Mouse (Mus musculus) cortical plate, adult 2 months (tissue): ENCODE measurements around the gene Zer1. TPM values are rescaled to one million over a fixed set of nuclear protein-coding genes. Genes with fewer than 3 reads are reported as not detected.
"Not testable (repeated sequence)": the region's sequence is repeated elsewhere in the genome, so short reads cannot be mapped to it uniquely, and the experiment has no call there.

Experiments used
- H3K27ac ChIP-seq: fragments of 200-500 bp; 2 replicates; pipeline ENCODE4 v1.5.1; 2012; ENCODE audit warnings: low read length, control low read depth, inconsistent platforms; ENCODE audit not compliant: insufficient read depth
- H3K4me1 ChIP-seq: fragments of 200-500 bp; 2 replicates; pipeline ENCODE4 v1.6.1; 2011; ENCODE audit warnings: low read length; ENCODE audit not compliant: control insufficient read depth, insufficient read depth
- H3K4me3 ChIP-seq: fragments of 200-500 bp; 2 replicates; pipeline ENCODE4 v1.5.1; 2011; ENCODE audit warnings: mild to moderate bottlenecking, low read length, control low read depth; ENCODE audit not compliant: insufficient read depth
- CTCF ChIP-seq: fragments of 200-500 bp; IDR thresholded peaks from 2 replicates; pipeline ENCODE4 v1.5.1; 2011; ENCODE audit warnings: mild to moderate bottlenecking, control low read depth, low read length; ENCODE audit not compliant: insufficient read depth; ENCODE audit errors: extremely low read depth
- POLR2A ChIP-seq: fragments of 200-500 bp; IDR thresholded peaks from 2 replicates; pipeline ENCODE4 v1.6.1; 2011; ENCODE audit warnings: mild to moderate bottlenecking, low read length, control low read depth; ENCODE audit not compliant: insufficient read depth; ENCODE audit errors: extremely low read depth
- polyA plus RNA-seq: library from polyadenylated mRNA; depleted of rRNA; stranded (reverse); fragments of >200 nt; gene quantifications from 2 replicates; pipeline ENCODE4 v1.2.3, GENCODE M21; 2012

Gene Zer1
- polyA plus RNA-seq, 1 experiment = 155 TPM

GRCm38 (mm10) chr2:30147466-30147865, 23.1 kb upstream of the Zer1 start:
- Histone ChIP-seq H3K4me1 (no peaks in the 10 kb centered on the region), H3K27ac (no peak overlapping the region), H3K4me3 (no peak overlapping the region)
- no peak for TF ChIP-seq CTCF
- no peak for TF ChIP-seq POLR2A

GRCm38 (mm10) chr2:30144436-30144835, 20.1 kb upstream of the Zer1 start:
- H3K4me3 ChIP-seq = no peak overlapping the region
- TF ChIP-seq CTCF (no peak), POLR2A (no peak)
- no peak overlapping the region for H3K27ac ChIP-seq
- H3K4me1 ChIP-seq = no peaks in the 10 kb centered on the region

GRCm38 (mm10) chr2:30140021-30140420, 15.6 kb upstream of the Zer1 start:
- H3K4me1 ChIP-seq, H3K27ac ChIP-seq, H3K4me3 ChIP-seq: not testable (repeated sequence)

GRCm38 (mm10) chr2:30136458-30136857, 12.1 kb upstream of the Zer1 start:
- no peak for TF ChIP-seq CTCF
- no peak for TF ChIP-seq POLR2A
- H3K4me3 ChIP-seq = no peak overlapping the region
- no peak overlapping the region for H3K27ac ChIP-seq
- peaks cover 2% of the 10 kb centered on the region; the same call in 1 of the 2 replicates for H3K4me1 ChIP-seq

GRCm38 (mm10) chr2:30134928-30135620, 10.7 kb upstream of the Zer1 start:
- H3K4me1 ChIP-seq = peaks cover 2% of the 10 kb centered on the region; the same call in 1 of the 2 replicates
- H3K27ac ChIP-seq = no peak overlapping the region
- no peak overlapping the region for H3K4me3 ChIP-seq
- no peak for TF ChIP-seq CTCF
- no peak for TF ChIP-seq POLR2A

GRCm38 (mm10) chr2:30134378-30134711, 10.0 kb upstream of the Zer1 start:
- H3K27ac ChIP-seq = no peak overlapping the region
- TF ChIP-seq CTCF (no peak), POLR2A (no peak)

GRCm38 (mm10) chr2:30133613-30134377, 9.4 kb upstream of the Zer1 start, which contains the start of gene Tbc1d13:
Gene Tbc1d13 (plus strand): TSS chr2:30133746.
- H3K4me3 ChIP-seq = peak within 1 kb of the TSS; percentile 67
- H3K27ac ChIP-seq = peak within 1 kb of the TSS; percentile 36; the same call in 1 of the 2 replicates
- H3K4me1 ChIP-seq = peaks cover 2% of the 10 kb centered on the region; the same call in 1 of the 2 replicates
- TF ChIP-seq POLR2A (peak; percentile 99), CTCF (no peak)

More at GRCm38 (mm10) chr2:30134378-30134711, 10.0 kb upstream of the Zer1 start:
- peak overlapping the region; percentile 67 for H3K4me3 ChIP-seq
- peaks cover 2% of the 10 kb centered on the region; the same call in 1 of the 2 replicates for H3K4me1 ChIP-seq

GRCm38 (mm10) chr2:30132801-30133612, 8.6 kb upstream of the Zer1 start:
- peaks cover 2% of the 10 kb centered on the region; the same call in 1 of the 2 replicates for H3K4me1 ChIP-seq
- peak overlapping the region; percentile 24; the same call in 1 of the 2 replicates for H3K27ac ChIP-seq
- TF ChIP-seq POLR2A = no peak
- TF ChIP-seq CTCF = no peak
- peak overlapping the region; percentile 67 for H3K4me3 ChIP-seq

GRCm38 (mm10) chr2:30131240-30131639, 6.9 kb upstream of the Zer1 start:
- H3K27ac ChIP-seq, H3K4me3 ChIP-seq, H3K4me1 ChIP-seq: not testable (repeated sequence)

- Histone ChIP-seq H3K27ac (no peak overlapping the region), H3K4me3 (no peak overlapping the region), H3K4me1 (peaks cover 4% of the 10 kb centered on the region; the same call in 1 of the 2 replicates)
- TF ChIP-seq POLR2A (no peak), CTCF (no peak)
Observed at GRCm38 (mm10) chr2:30130156-30130555, 5.8 kb upstream of the Zer1 start.
